Mouse (Mus musculus) ES-E14 (cell line): ENCODE data around the gene P2rx1. TPM values are rescaled to one million over a fixed set of nuclear protein-coding genes. Genes with fewer than 3 reads are reported as not detected.
A peak's percentile ranks its signal among the peaks of the same experiment; 100 is the strongest.

Source experiments
- DNase-seq: peaks from one replicate; pipeline ENCODE4 v3.0.0-alpha.2; 2013; ENCODE audit warnings: low read depth, low spot score
- H3K27ac ChIP-seq: 2 replicates; pipeline ENCODE4 v1.5.1; 2012; ENCODE audit warnings: low read depth, mild to moderate bottlenecking, low read length, moderate library complexity, mixed read lengths; ENCODE audit not compliant: poor library complexity, insufficient read depth, severe bottlenecking
- H3K36me3 ChIP-seq: 2 replicates; pipeline ENCODE4 v1.6.1; 2012; ENCODE audit warnings: mild to moderate bottlenecking, low read length, moderate library complexity, mixed read lengths; ENCODE audit not compliant: control insufficient read depth, poor library complexity, insufficient read depth, severe bottlenecking
- H3K4me1 ChIP-seq, 2 experiments: fragments of 150-350 bp in 1 of 2; sonication (generic) in 1 of 2; 2 replicates each; pipeline ENCODE4 v1.6.1; 2012; ENCODE audit warnings: low read length in 2 of 2, mild to moderate bottlenecking in 1 of 2, mixed read lengths in 1 of 2; ENCODE audit not compliant: control insufficient read depth in 2 of 2, insufficient read depth in 2 of 2, poor library complexity in 1 of 2
- H3K4me3 ChIP-seq, 2 experiments: fragments of 150-350 bp in 1 of 2; sonication (generic) in 1 of 2; 2 replicates each; pipeline ENCODE4 v1.5.1; 2012; ENCODE audit warnings: low read length in 2 of 2, low read depth in 1 of 2, mild to moderate bottlenecking in 1 of 2, mixed read lengths in 1 of 2; ENCODE audit not compliant: insufficient read depth in 1 of 2, poor library complexity in 1 of 2, severe bottlenecking in 1 of 2
- H3K9ac ChIP-seq: 2 replicates; pipeline ENCODE4 v1.6.1; 2012; ENCODE audit warnings: low read depth, mild to moderate bottlenecking, low read length, mixed read lengths; ENCODE audit not compliant: poor library complexity, insufficient read depth, severe bottlenecking
- H3K9me3 ChIP-seq: fragments of 150-350 bp; sonication (generic); 2 replicates; pipeline ENCODE4 v1.6.1; 2012; ENCODE audit warnings: low read depth, mild to moderate bottlenecking, low read length; ENCODE audit not compliant: control insufficient read depth, insufficient read depth
- CHD2 ChIP-seq: IDR thresholded peaks from 2 replicates; pipeline ENCODE4 v1.6.1; 2014; ENCODE audit warnings: mild to moderate bottlenecking, low read depth, low read length, inconsistent platforms
- HCFC1 ChIP-seq: IDR thresholded peaks from 2 replicates; pipeline ENCODE4 v1.6.1; 2012; ENCODE audit warnings: low read length, inconsistent platforms, borderline replicate concordance; ENCODE audit not compliant: insufficient read depth
- MAFK ChIP-seq: IDR thresholded peaks from 2 replicates; pipeline ENCODE4 v1.6.1; 2014; ENCODE audit warnings: mild to moderate bottlenecking, low read depth, low read length, inconsistent platforms; ENCODE audit not compliant: insufficient read depth
- ZC3H11A ChIP-seq: IDR thresholded peaks from 2 replicates; pipeline ENCODE4 v1.6.1; 2012; ENCODE audit warnings: low read depth, mild to moderate bottlenecking, inconsistent platforms, low read length, borderline replicate concordance
- ZNF384 ChIP-seq: IDR thresholded peaks from 2 replicates; pipeline ENCODE4 v1.6.1; 2012; ENCODE audit warnings: low read depth, low read length, inconsistent platforms
- in situ Hi-C, 2 experiments: fragments of 600-800 bp; cut with MboI; formaldehyde crosslinking; loops; one replicate each; pipeline ENCODE4 v1.15.1; 2025; ENCODE audit warnings: low sequenced_read_pairs in 2 of 2, inconsistent platforms in 1 of 2; ENCODE audit not compliant: unreplicated experiment in 2 of 2
- total RNA-seq: library from RNA; depleted of rRNA; stranded (reverse); fragments of 300-350 nt; gene quantifications from 2 replicates; pipeline ENCODE4 v1.2.3, GENCODE M21; 2012

P2rx1 gene
- total RNA-seq, 1 experiment: 0.36 TPM

DNA sequence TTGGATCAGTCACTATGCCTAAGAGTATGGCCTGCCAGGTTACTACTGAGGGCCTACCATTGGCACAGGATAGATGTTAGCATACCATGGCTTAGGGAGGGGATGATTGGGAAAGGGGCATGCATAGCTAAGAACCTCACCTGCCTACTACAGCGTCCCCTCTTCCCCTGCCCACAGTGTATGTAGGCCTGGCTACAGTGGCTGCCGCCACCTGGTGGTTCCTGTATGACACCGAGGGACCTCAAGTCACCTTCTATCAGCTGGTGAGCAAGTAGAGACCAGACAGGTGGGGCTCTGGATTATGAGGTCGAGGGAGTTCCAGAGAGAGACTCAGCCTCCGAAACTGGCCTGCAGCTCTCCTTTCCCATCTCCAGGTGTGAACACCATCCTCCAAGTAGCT, 15.6 kb upstream of the P2rx1 start:
- Histone ChIP-seq H3K4me1 (peaks cover 0 to 7% of the 10 kb centered on the region in 2 experiments; a peak in 2 of 4 replicates), H3K27ac (no peak overlapping the region), H3K36me3 (no peaks in the 10 kb centered on the region; the same call in 1 of the 2 replicates), H3K9ac (no peak overlapping the region), H3K9me3 (no peaks in the 10 kb centered on the region), H3K4me3 (no peak overlapping the region)
- TF ChIP-seq HCFC1 (no peak), MAFK (no peak), CHD2 (no peak), ZC3H11A (no peak; the same call in 1 of the 2 replicates), ZNF384 (no peak)
- in situ Hi-C loops: no loop called here
- DNase-seq: no peak

DNA sequence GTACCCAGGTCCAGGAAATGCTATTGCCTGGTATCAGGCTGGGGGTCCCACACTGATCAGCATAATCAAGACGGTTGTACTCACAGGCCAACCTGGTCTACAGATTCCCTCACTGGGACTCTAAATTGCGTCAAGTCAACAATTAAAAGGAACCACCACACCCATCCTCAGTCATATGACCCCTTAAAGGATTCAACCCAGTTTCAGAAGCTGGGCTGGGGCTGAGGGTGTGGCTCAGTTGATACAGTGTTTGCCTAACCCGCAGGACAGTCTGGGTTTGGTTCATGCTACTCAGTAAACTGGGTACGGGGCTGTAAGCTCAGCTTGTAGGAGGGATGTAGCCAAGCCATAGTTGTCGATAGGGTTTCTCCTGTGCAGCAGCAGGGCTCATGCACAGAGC, 12.2 kb upstream of the P2rx1 start:
- Histone ChIP-seq H3K9me3 (no peaks in the 10 kb centered on the region), H3K4me1 (peaks cover 0 to 7% of the 10 kb centered on the region in 2 experiments; a peak in 2 of 4 replicates), H3K9ac (no peak overlapping the region), H3K27ac (no peak overlapping the region), H3K4me3 (no peak overlapping the region), H3K36me3 (no peaks in the 10 kb centered on the region)
- TF ChIP-seq HCFC1 (no peak), ZNF384 (no peak), CHD2 (no peak), ZC3H11A (no peak), MAFK (no peak)
- DNase-seq: peak; percentile 25
- in situ Hi-C loops: no loop called here

DNA sequence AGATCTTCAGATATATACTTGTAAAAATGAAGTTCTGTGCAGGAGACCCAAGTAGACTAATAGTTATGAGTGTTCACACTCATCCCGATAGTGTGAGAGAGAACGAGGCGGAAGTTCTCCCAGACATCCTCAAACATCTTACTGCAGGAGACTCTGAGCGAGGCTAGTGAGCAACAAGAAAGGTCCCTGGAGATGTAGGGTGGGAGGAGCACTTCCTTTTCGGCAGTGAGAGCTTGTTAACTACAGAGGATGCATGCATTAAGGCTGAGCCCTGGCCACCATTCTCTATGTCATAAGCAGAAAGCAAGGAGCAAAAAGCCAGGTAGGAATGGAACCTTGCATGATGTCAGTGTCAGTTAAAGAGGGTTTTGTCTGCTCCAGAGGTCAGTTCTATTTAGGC, 11.7 kb upstream of the P2rx1 start:
- Histone ChIP-seq H3K36me3 (no peaks in the 10 kb centered on the region), H3K27ac (no peak overlapping the region), H3K9me3 (no peaks in the 10 kb centered on the region), H3K9ac (no peak overlapping the region), H3K4me1 (peaks cover 0 to 7% of the 10 kb centered on the region in 2 experiments; a peak in 2 of 4 replicates), H3K4me3 (no peak overlapping the region)
- no peak for DNase-seq
- TF ChIP-seq MAFK (no peak), ZC3H11A (no peak), ZNF384 (no peak), CHD2 (no peak), HCFC1 (no peak)
- in situ Hi-C loops: no loop called here

DNA sequence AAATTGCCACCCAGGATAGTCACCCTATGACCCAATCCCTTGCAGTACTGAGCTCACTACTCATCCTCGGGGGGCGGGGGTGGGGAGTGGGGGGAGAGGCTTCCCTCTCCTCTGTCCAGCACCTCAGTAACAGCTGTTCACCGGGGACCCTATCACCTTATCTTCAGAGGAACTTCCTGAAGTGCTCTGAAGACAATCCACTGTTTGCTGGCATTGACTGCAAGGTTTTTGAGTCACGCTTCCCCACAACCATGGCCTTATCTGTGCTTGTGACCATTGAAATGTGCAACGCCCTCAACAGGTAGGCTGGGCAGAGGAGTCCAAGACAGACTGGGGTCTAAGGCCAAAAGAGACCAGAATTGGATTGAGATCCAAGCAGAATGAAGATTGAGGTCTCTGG, 11.1 kb upstream of the P2rx1 start:
- H3K9me3 ChIP-seq: no peaks in the 10 kb centered on the region
- H3K4me3 ChIP-seq: no peak overlapping the region
- DNase-seq: no peak
- TF ChIP-seq ZNF384 (no peak), ZC3H11A (no peak)
- H3K36me3 ChIP-seq: no peaks in the 10 kb centered on the region
- no peak overlapping the region for H3K9ac ChIP-seq
- H3K4me1 ChIP-seq: peaks cover 0 to 7% of the 10 kb centered on the region in 2 experiments; a peak in 2 of 4 replicates
- in situ Hi-C loops: no loop called here
- no peak overlapping the region for H3K27ac ChIP-seq

DNA sequence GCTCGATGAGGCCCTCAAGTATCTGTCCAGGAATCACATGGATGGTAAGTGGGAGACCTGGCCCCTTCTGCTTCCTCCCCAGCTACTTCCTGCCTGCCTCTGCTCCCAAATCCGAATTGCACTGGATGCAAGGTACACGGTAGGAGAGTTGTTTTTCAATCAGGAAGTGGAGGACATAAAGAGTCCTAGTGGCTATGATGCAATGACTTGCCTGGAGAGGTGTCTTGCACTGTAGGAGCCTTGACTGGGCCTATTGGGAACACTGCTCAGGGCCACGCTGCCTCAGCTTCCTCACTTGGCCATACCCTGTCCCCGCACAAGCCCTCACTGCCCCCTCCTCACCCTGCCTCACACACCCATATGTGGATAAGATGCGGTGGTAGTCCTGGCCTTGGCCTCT, 9.9 kb upstream of the P2rx1 start:
- Histone ChIP-seq H3K4me3 (no peak overlapping the region), H3K36me3 (no peaks in the 10 kb centered on the region), H3K9me3 (no peaks in the 10 kb centered on the region), H3K27ac (no peak overlapping the region), H3K9ac (no peak overlapping the region), H3K4me1 (peaks cover 0 to 7% of the 10 kb centered on the region in 2 experiments; a peak in 2 of 4 replicates)
- in situ Hi-C loops: no loop called here
- TF ChIP-seq MAFK: no peak
- TF ChIP-seq ZNF384: no peak
- no peak for TF ChIP-seq HCFC1
- no peak for TF ChIP-seq ZC3H11A
- TF ChIP-seq CHD2: no peak
- DNase-seq: no peak
